Mouse (Mus musculus): ENCODE results near the gene Bcl11a.

Gene Bcl11a

GRCm38 (mm10) chr11:24214509-24215134 lies 136.8 kb downstream of the Bcl11a start:
- no peak for DNase-seq

GRCm38 (mm10) chr11:24217741-24218333 lies 140.0 kb downstream of the Bcl11a start:
- DNase-seq, result no peak

GRCm38 (mm10) chr11:24221601-24222307 lies 143.9 kb downstream of the Bcl11a start:
- DNase-seq, result no peak

Data from kidney, adult 8-10 months (tissue).